Mouse (Mus musculus) myocyte (in vitro differentiated cells): ENCODE results near the gene Tldc1. TPM values are rescaled to one million over a fixed set of nuclear protein-coding genes. Genes with fewer than 3 reads are reported as not detected.

ENCODE experiments used
- H3K27me3 ChIP-seq: one replicate; pipeline ENCODE4 v1.6.1; 2011; ENCODE audit not compliant: control insufficient read depth, insufficient read depth, insufficient read length
- H3K36me3 ChIP-seq: one replicate; pipeline ENCODE4 v1.6.1; 2011; ENCODE audit not compliant: control insufficient read depth, insufficient read depth
- H3K4me2 ChIP-seq: one replicate; pipeline ENCODE4 v1.6.1; 2011; ENCODE audit warnings: low read depth, control low read depth
- H3K4me3 ChIP-seq: one replicate; pipeline ENCODE4 v1.5.1; 2011; ENCODE audit warnings: mild to moderate bottlenecking, control low read depth, moderate library complexity
- H3K79me2 ChIP-seq: one replicate; pipeline ENCODE4 v1.6.1; 2011; ENCODE audit not compliant: control insufficient read depth, insufficient read depth
- H3ac ChIP-seq: one replicate; pipeline ENCODE4 v1.6.1; 2011; ENCODE audit not compliant: control insufficient read depth, insufficient read length
- CEBPB ChIP-seq: IDR thresholded peaks from 2 replicates; pipeline ENCODE4 v1.6.1; 2011; ENCODE audit warnings: mild to moderate bottlenecking, moderate library complexity; ENCODE audit not compliant: poor library complexity, insufficient read depth, severe bottlenecking
- E2F4 ChIP-seq: IDR thresholded peaks from one replicate; pipeline ENCODE4 v1.6.1; 2011; ENCODE audit warnings: mild to moderate bottlenecking, control low read depth, moderate library complexity; ENCODE audit not compliant: insufficient read depth
- MAX ChIP-seq: IDR thresholded peaks from one replicate; pipeline ENCODE4 v1.6.1; 2011; ENCODE audit warnings: low read depth, mild to moderate bottlenecking, control low read depth
- MYOD1 ChIP-seq, 3 experiments: IDR thresholded peaks; one replicate each; pipeline ENCODE4 v1.6.1; 2011; ENCODE audit warnings: control low read depth in 2 of 3, low read depth in 2 of 3, mild to moderate bottlenecking in 2 of 3, moderate library complexity in 1 of 3; ENCODE audit not compliant: insufficient read length in 2 of 3, control insufficient read depth in 1 of 3
- MYOG ChIP-seq, 3 experiments: IDR thresholded peaks; one replicate each; pipeline ENCODE4 v1.6.1; 2011; ENCODE audit warnings: control low read depth in 2 of 3, low read depth in 2 of 3, mild to moderate bottlenecking in 2 of 3; ENCODE audit not compliant: insufficient read length in 2 of 3, control insufficient read depth in 1 of 3, insufficient read depth in 1 of 3
- POLR2A ChIP-seq: IDR thresholded peaks from one replicate; pipeline ENCODE4 v1.6.1; 2011; ENCODE audit warnings: low read depth, mild to moderate bottlenecking, control low read depth, moderate library complexity; ENCODE audit not compliant: insufficient read length
- POLR2AphosphoS2 ChIP-seq: IDR thresholded peaks from one replicate; pipeline ENCODE4 v1.6.1; 2011; ENCODE audit warnings: low read depth, control low read depth; ENCODE audit not compliant: insufficient read length
- REST ChIP-seq: IDR thresholded peaks from one replicate; pipeline ENCODE4 v1.6.1; 2011; ENCODE audit warnings: mild to moderate bottlenecking, control low read depth, moderate library complexity; ENCODE audit not compliant: insufficient read depth, insufficient read length
- TCF12 ChIP-seq: IDR thresholded peaks from one replicate; pipeline ENCODE4 v1.6.1; 2011; ENCODE audit warnings: mild to moderate bottlenecking, control low read depth; ENCODE audit not compliant: poor library complexity, insufficient read depth, severe bottlenecking
- TCF3 ChIP-seq: IDR thresholded peaks from one replicate; pipeline ENCODE4 v1.6.1; 2011; ENCODE audit warnings: low read depth, control low read depth; ENCODE audit not compliant: insufficient read length
- USF1 ChIP-seq: IDR thresholded peaks from one replicate; pipeline ENCODE4 v1.6.1; 2011; ENCODE audit warnings: low read depth, mild to moderate bottlenecking, control low read depth, moderate library complexity
- polyA plus RNA-seq: library from polyadenylated mRNA; unstranded; fragments of >200 nt; fragmentation: generic; extraction: Trizol; gene quantifications from one replicate; pipeline ENCODE4 v1.2.1, GENCODE M21; 2012; ENCODE audit warnings: missing spikeins

Tldc1 gene
- polyA plus RNA-seq, 1 experiment, result 9.6 TPM

GRCm38 (mm10) chr8:119782715-119783114 is 4.5 kb upstream of the Tldc1 start:
- Histone ChIP-seq H3K27me3 (no peaks in the 10 kb centered on the region), H3K4me2 (no peak overlapping the region), H3ac (no peak overlapping the region), H3K79me2 (no peaks in the 10 kb centered on the region), H3K36me3 (no peaks in the 10 kb centered on the region), H3K4me3 (no peak overlapping the region)
- no peak for TF ChIP-seq MYOG (IDR thresholded peaks at IDR 0.05; ENCODE audit: control insufficient read depth in 1 of 3, insufficient read depth in 1 of 3, insufficient read length in 2 of 3, low read depth in 2 of 3)
- peak; percentile 93 for TF ChIP-seq CEBPB

DNA sequence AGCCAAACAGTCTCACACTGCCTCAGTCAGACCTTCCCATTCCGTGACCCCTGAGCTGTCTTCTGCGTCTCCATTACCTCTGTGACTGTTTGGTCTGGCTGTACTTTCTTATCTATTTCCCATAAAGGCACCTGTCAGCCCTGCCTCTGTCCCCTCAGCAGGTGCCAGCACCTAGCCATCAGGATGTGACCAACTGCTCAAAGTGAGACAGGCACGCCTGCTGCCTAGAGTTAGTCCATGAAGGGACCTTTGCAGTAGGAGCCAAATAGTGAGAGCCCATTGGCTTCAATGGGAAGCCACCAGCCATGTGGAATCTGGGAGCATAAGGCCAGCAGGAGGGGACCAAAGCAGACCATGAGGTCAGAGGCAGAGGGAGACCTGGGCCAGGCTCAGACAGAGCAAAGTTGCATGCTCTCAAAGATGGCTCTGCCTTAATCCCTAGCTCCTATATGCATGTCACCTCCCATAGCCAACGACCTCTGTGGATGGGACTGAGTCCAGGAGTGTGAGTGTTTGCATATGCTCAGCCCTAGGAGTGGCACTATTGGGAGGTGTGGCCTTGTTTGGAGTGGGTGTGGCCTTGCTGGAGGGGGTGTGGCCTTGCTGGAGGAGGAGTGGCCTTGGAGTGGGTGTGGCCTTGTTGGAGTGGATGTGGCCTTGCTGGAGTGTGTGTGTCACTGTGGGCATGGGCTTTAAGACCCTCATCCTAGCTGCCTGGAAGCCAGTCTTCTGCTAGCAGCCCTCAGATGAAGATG is 3.0 kb upstream of the Tldc1 start:
- no peaks in the 10 kb centered on the region for H3K36me3 ChIP-seq
- no peaks in the 10 kb centered on the region for H3K27me3 ChIP-seq
- TF ChIP-seq REST (no peak), CEBPB (no peak), TCF12 (no peak), POLR2A (no peak), MYOD1 (IDR thresholded peaks at IDR 0.05; ENCODE audit: control insufficient read depth in 1 of 3, insufficient read length in 2 of 3, low read depth in 2 of 3) (no peak), TCF3 (no peak), USF1 (no peak), MYOG (IDR thresholded peaks at IDR 0.05; ENCODE audit: control insufficient read depth in 1 of 3, insufficient read depth in 1 of 3, insufficient read length in 2 of 3, low read depth in 2 of 3) (no peak)
- H3K4me3 ChIP-seq, result no peak overlapping the region
- no peak overlapping the region for H3ac ChIP-seq
- no peak overlapping the region for H3K4me2 ChIP-seq
- H3K79me2 ChIP-seq, result no peaks in the 10 kb centered on the region

GRCm38 (mm10) chr8:119780402-119781049 is 2.3 kb upstream of the Tldc1 start:
- Histone ChIP-seq H3K4me3 (no peak overlapping the region), H3K27me3 (no peaks in the 10 kb centered on the region), H3ac (no peak overlapping the region), H3K36me3 (no peaks in the 10 kb centered on the region), H3K79me2 (no peaks in the 10 kb centered on the region), H3K4me2 (no peak overlapping the region)
- no peak for TF ChIP-seq REST
- TF ChIP-seq USF1, result no peak

DNA sequence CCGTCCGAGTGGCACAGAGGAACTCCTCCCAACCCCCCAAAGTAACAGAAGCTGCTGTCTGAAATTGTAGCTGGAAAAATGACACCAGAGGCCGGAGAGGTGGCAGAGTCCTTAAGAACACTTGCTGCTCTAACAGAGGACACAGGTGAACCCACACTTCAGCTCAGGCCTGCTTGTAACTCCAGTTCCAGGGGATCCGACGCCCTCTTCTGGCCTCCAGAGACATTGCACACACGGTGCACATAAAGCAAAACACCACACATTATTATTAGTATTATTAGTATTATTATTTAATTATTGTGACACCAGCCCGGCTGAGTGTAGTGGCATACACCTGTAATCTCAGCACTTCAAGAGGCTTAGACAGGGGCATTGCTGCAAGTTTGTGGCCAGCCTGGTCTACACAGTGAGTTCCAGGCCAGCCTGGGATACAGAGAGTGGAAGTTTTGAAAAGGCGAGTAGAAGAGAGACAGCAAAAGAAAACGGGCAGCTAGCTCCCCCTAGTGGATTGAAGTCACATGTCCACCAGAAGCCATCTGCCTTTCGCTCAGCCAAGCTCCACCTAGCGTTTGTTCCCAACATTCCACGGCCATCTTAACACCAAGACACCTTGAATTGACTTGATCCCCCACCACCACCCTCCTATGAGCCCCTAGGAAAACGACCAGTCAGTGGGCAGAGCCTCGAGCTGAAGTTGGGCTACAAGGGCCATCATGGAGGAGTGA is 959 bp upstream of the Tldc1 start:
- H3ac ChIP-seq, result no peak overlapping the region
- peak overlapping the region; percentile 87 for H3K4me2 ChIP-seq
- H3K4me3 ChIP-seq, result peak overlapping the region; percentile 46
- peak; percentile 34 for TF ChIP-seq MAX
- no peak for TF ChIP-seq TCF3
- peak; percentile 86 for TF ChIP-seq USF1
- no peak for TF ChIP-seq REST
- no peak for TF ChIP-seq POLR2AphosphoS2
- no peaks in the 10 kb centered on the region for H3K79me2 ChIP-seq
- no peaks in the 10 kb centered on the region for H3K27me3 ChIP-seq
- no peaks in the 10 kb centered on the region for H3K36me3 ChIP-seq

DNA sequence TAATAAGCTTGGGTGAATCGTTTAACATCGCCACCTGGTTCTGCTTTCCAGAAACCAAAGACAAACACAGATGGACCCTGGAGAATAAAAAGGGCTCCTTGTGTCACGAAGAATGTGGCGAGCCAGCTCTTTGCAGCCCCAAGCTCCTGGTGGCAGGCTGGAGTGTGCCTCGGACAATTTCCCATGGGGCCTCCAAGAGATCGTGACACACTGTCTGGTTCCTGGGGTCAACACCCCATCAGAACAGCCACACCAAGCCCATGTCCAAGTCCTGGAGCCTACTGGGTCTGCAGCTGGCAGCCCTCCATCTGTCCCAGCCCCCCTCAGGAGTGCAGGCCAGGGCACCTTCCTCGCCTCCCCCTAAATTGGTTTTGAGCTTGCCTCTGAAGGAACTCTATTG is 451 bp downstream of the Tldc1 start:
- peak overlapping the region; percentile 48 for H3ac ChIP-seq
- no peaks in the 10 kb centered on the region for H3K79me2 ChIP-seq
- H3K27me3 ChIP-seq, result no peaks in the 10 kb centered on the region
- no peak for TF ChIP-seq MYOD1 (IDR thresholded peaks at IDR 0.05; ENCODE audit: control insufficient read depth in 1 of 3, insufficient read length in 2 of 3, low read depth in 2 of 3)
- TF ChIP-seq CEBPB, result no peak
- TF ChIP-seq TCF12, result no peak
- TF ChIP-seq TCF3, result no peak
- no peak for TF ChIP-seq REST
- TF ChIP-seq E2F4, result no peak
- no peak for TF ChIP-seq POLR2AphosphoS2
- TF ChIP-seq MAX, result no peak
- TF ChIP-seq USF1, result no peak
- H3K4me3 ChIP-seq, result peak overlapping the region; percentile 46
- H3K36me3 ChIP-seq, result no peaks in the 10 kb centered on the region
- H3K4me2 ChIP-seq, result peak overlapping the region; percentile 90
